8 mouse cellular contexts compared by ENCODE assay signal in genomic region chr1:193130456-193130825, GRCm38 (mm10). TPM values are rescaled to one million over a fixed set of nuclear protein-coding genes. Genes with fewer than 3 reads are reported as not detected.
DNase-seq lines count a peak whose midpoint lies in the region; ATAC-seq and TF ChIP-seq lines count a peak whose summit lies in the region.

No protein-coding gene starts in this region.

- 0 out of 2 replicates have a peak, but pooled peaks have one; percentile 0 for TF ChIP-seq EP300 in liver, postnatal 0 days (IDR thresholded peaks at IDR 0.05; ENCODE audit: low read depth)

- peak overlapping the region; percentile 99 for H3K4me3 ChIP-seq in heart, embryonic 12.5 days
- peak overlapping the region; percentile 99; the same call in 1 of the 2 replicates for H3K4me3 ChIP-seq in G1E (ENCODE audit: low read depth, low read length)
- peak overlapping the region; percentile 100 for H3K4me3 ChIP-seq in forebrain, embryonic 16.5 days (replicated peaks; ENCODE audit: low read length)
- peak overlapping the region; percentile 66 for H3K4me3 ChIP-seq in liver, postnatal 0 days (ENCODE audit: low read depth, low read length)

- peak overlapping the region; percentile 53; the same call in 1 of the 2 replicates for H3K9ac ChIP-seq in heart, embryonic 12.5 days
- H3K9ac ChIP-seq in forebrain, embryonic 16.5 days (replicated peaks; ENCODE audit: low read depth, low read length), result peak overlapping the region; percentile 61
- no peak overlapping the region for H3K9ac ChIP-seq in liver, postnatal 0 days (replicated peaks)

- peaks cover 22% of the 10 kb centered on the region for H3K36me3 ChIP-seq in heart, embryonic 12.5 days
- peaks cover 22% of the 10 kb centered on the region for H3K36me3 ChIP-seq in G1E (replicated peaks)
- peaks cover 6% of the 10 kb centered on the region; the same call in 1 of the 2 replicates for H3K36me3 ChIP-seq in forebrain, embryonic 16.5 days (ENCODE audit: control insufficient read depth, insufficient read depth)
- peaks cover 15% of the 10 kb centered on the region for H3K36me3 ChIP-seq in liver, postnatal 0 days (replicated peaks; ENCODE audit: insufficient read depth, low read length)

- no peak for TF ChIP-seq CTCF in G1E (IDR thresholded peaks at IDR 0.05; ENCODE audit: low read depth, low read length)
- TF ChIP-seq CTCF in liver, postnatal 0 days (IDR thresholded peaks at IDR 0.05; ENCODE audit: low read depth), result no peak

- no peak overlapping the region for H3K27ac ChIP-seq in heart, embryonic 12.5 days (ENCODE audit: poor library complexity, severe bottlenecking)
- H3K27ac ChIP-seq in forebrain, embryonic 16.5 days (ENCODE audit: low read length), result peak overlapping the region; percentile 76
- H3K27ac ChIP-seq in liver, postnatal 0 days (ENCODE audit: low read depth), result peak overlapping the region; percentile 56

- intact Hi-C loops in heart, postnatal 10 days (cut with DNase I), result loop anchor here (2.0 to 5.0 kb wide), 2 partner anchors 40 to 62 kb away; no protein-coding TSS in a partner anchor

- WGBS in heart, embryonic 12.5 days, result 24% methylated on average over 11 of the region's 11 CpGs
- WGBS in forebrain, embryonic 16.5 days, result 27% methylated on average over 11 of the region's 11 CpGs
- WGBS in liver, postnatal 0 days (ENCODE audit: insufficient replicate concordance), result 35% methylated on average over 11 of the region's 11 CpGs

- ATAC-seq in heart, embryonic 12.5 days (ENCODE audit: insufficient number of reproducible peaks, low FRiP score), result no peak
- ATAC-seq in G1E (ENCODE audit: extremely low read depth, insufficient number of reproducible peaks, low FRiP score, poor library complexity, severe bottlenecking), result no peak
- peak; percentile 57 for ATAC-seq in forebrain, embryonic 16.5 days
- ATAC-seq in liver, postnatal 0 days, result 0 out of 2 replicates have a peak, but pooled peaks have one; percentile 1

- no peaks in the 10 kb centered on the region for H3K27me3 ChIP-seq in heart, embryonic 12.5 days (replicated peaks)
- peaks cover 7% of the 10 kb centered on the region; the same call in 1 of the 2 replicates for H3K27me3 ChIP-seq in G1E (ENCODE audit: insufficient read depth, low read length)
- no peaks in the 10 kb centered on the region for H3K27me3 ChIP-seq in forebrain, embryonic 16.5 days (replicated peaks; ENCODE audit: control insufficient read depth, insufficient read depth, low read length)
- H3K27me3 ChIP-seq in liver, postnatal 0 days (ENCODE audit: insufficient read depth, low read length), result no peaks in the 10 kb centered on the region

- peaks cover 7% of the 10 kb centered on the region for H3K4me1 ChIP-seq in heart, embryonic 12.5 days (replicated peaks)
- H3K4me1 ChIP-seq in G1E (ENCODE audit: insufficient read depth, low read depth, low read length), result peaks cover 24% of the 10 kb centered on the region
- H3K4me1 ChIP-seq in forebrain, embryonic 16.5 days (replicated peaks; ENCODE audit: control insufficient read depth, insufficient read depth, low read length), result peaks cover 9% of the 10 kb centered on the region
- H3K4me1 ChIP-seq in liver, postnatal 0 days (ENCODE audit: insufficient read depth), result 0 out of 2 replicates have a peak, but pooled peaks cover 10% of the 10 kb centered on the region

- H3K9me3 ChIP-seq in heart, embryonic 12.5 days (replicated peaks), result no peaks in the 10 kb centered on the region
- H3K9me3 ChIP-seq in G1E (replicated peaks), result no peaks in the 10 kb centered on the region
- H3K9me3 ChIP-seq in forebrain, embryonic 16.5 days (ENCODE audit: control insufficient read depth, low read length), result no peaks in the 10 kb centered on the region
- H3K9me3 ChIP-seq in liver, postnatal 0 days (ENCODE audit: low read length), result no peaks in the 10 kb centered on the region

- DNase-seq in heart, postnatal 10 days, result no peak
- no peak for DNase-seq in G1E (ENCODE audit: low spot score)
- no peak for DNase-seq in liver, postnatal 0 days
- DNase-seq in gastrocnemius, adult 8-10 months (ENCODE audit: low spot score in 2 of 2), result no peak
- no peak for DNase-seq in Muller cell, postnatal 12 days (ENCODE audit: inconsistent ontology term)
- DNase-seq in cerebellum, adult 9-11 months, result no peak

- peak overlapping the region; percentile 82 for H3K4me2 ChIP-seq in heart, embryonic 12.5 days
- peak overlapping the region; percentile 65 for H3K4me2 ChIP-seq in forebrain, embryonic 16.5 days (ENCODE audit: low read length)
- peak overlapping the region; percentile 65 for H3K4me2 ChIP-seq in liver, postnatal 0 days (ENCODE audit: low read depth, low read length)

RNA-seq across cellular contexts. Expression of gene Diexf, which starts 0.4 kb away (rescaled TPM):
- polyA plus RNA-seq in heart, embryonic 12.5 days (2016; fragmentation: Nextera tagmentation; extraction: Ambion mirVana), result 4.8 TPM in 2 replicates
- 10 to 100 TPM in 1 of 2 experiments, 1 to 10 TPM in 1; 7.0 to 10.8 TPM for total RNA-seq in heart, postnatal 10 days (2021)
- 13.2 and 23.9 TPM in 2 replicates for total RNA-seq in G1E (2014; fragmentation: Nextera tagmentation)
- 20.7 and 28.0 TPM in 2 replicates for total RNA-seq in G1E (2017)
- polyA plus RNA-seq in G1E (2012), result 3.0 and 3.4 TPM in 2 replicates
- polyA plus RNA-seq in forebrain, embryonic 16.5 days (2015; fragmentation: Nextera tagmentation; extraction: Ambion mirVana), result 11.3 and 13.9 TPM in 2 replicates
- polyA plus RNA-seq in liver, postnatal 0 days (2015; fragmentation: Nextera tagmentation; extraction: Ambion mirVana), result 1.5 and 1.9 TPM in 2 replicates
- total RNA-seq in gastrocnemius, adult 8-10 months (2022), result 10 to 100 TPM in 1 of 4 experiments, 1 to 10 TPM in 3; 6.6 to 10.2 (median 8.1) TPM

RNA-seq across cellular contexts. Expression of gene Irf6, which starts 22.5 kb away (rescaled TPM):
- polyA plus RNA-seq in heart, embryonic 12.5 days (2016; fragmentation: Nextera tagmentation; extraction: Ambion mirVana), result 4.8 and 6.6 TPM in 2 replicates
- 1 to 10 TPM; 4.1 to 4.6 TPM for total RNA-seq in heart, postnatal 10 days (2021)
- total RNA-seq in G1E (2014; fragmentation: Nextera tagmentation) (0.23 and 0.34 TPM in 2 replicates), G1E (2017) (0.38 and 0.58 TPM in 2 replicates)
- 0.04 TPM in 1 of 2 replicates, not detected in the other for polyA plus RNA-seq in G1E (2012)
- 0.75 and 1.4 TPM in 2 replicates for polyA plus RNA-seq in forebrain, embryonic 16.5 days (2015; fragmentation: Nextera tagmentation; extraction: Ambion mirVana)
- polyA plus RNA-seq in liver, postnatal 0 days (2015; fragmentation: Nextera tagmentation; extraction: Ambion mirVana), result 6.5 and 9.7 TPM in 2 replicates
- total RNA-seq in gastrocnemius, adult 8-10 months (2022), result 1 to 10 TPM in 1 of 4 experiments, under 1 TPM in 3; 0.44 to 1.1 (median 0.63) TPM

RNA-seq across cellular contexts. Expression of gene A130010J15Rik, which starts 37.4 kb away (rescaled TPM):
- polyA plus RNA-seq in heart, embryonic 12.5 days (2016; fragmentation: Nextera tagmentation; extraction: Ambion mirVana), result 13.4 and 13.9 TPM in 2 replicates
- total RNA-seq in heart, postnatal 10 days (2021), result 1 to 10 TPM; 5.5 to 6.1 TPM
- 6.5 and 10.2 TPM in 2 replicates for total RNA-seq in G1E (2014; fragmentation: Nextera tagmentation)
- total RNA-seq in G1E (2017), result 15.5 and 18.9 TPM in 2 replicates
- polyA plus RNA-seq in G1E (2012), result 1.7 and 2.2 TPM in 2 replicates
- polyA plus RNA-seq in forebrain, embryonic 16.5 days (2015; fragmentation: Nextera tagmentation; extraction: Ambion mirVana), result 14.2 and 16.1 TPM in 2 replicates
- polyA plus RNA-seq in liver, postnatal 0 days (2015; fragmentation: Nextera tagmentation; extraction: Ambion mirVana), result 4.8 and 6.2 TPM in 2 replicates
- 1 to 10 TPM; 2.6 to 4.8 (median 3.0) TPM for total RNA-seq in gastrocnemius, adult 8-10 months (2022)

Comparison
In these comparisons a context has a peak if more than half of its experiments do, and no peak if none do; other contexts are left out.
1. ATAC-seq: peak in forebrain, embryonic 16.5 days (single experiment) and liver, postnatal 0 days (single experiment); none in heart, embryonic 12.5 days (single experiment) and G1E (single experiment).
2. Peak in every context shown above with its lines, with median percentiles within 50 percentile points of each other: H3K4me2 ChIP-seq and H3K4me3 ChIP-seq.